Mouse (Mus musculus) heart, embryonic 10.5 days (tissue): ENCODE measurements at regions not wholly inside any gene's neighbourhood (a gene's known extent, or its start where the extent isn't known, plus 50 kb on each side); places are given as distances from the start of the nearest gene placed in this dataset.
"Not testable (repeated sequence)": the region's sequence is repeated elsewhere in the genome, so short reads cannot be mapped to it uniquely, and the experiment has no call there.

Source experiments
- DNase-seq: peaks from one replicate; pipeline ENCODE4 v3.0.0-alpha.2; 2017; ENCODE audit warnings: low spot score
- H3K27ac ChIP-seq: fragments of 300-500 bp; sonication (generic); 2 replicates; pipeline ENCODE4 v1.5.1; 2016; ENCODE audit warnings: mild to moderate bottlenecking
- H3K27me3 ChIP-seq: fragments of 300-500 bp; sonication (generic); 2 replicates; pipeline ENCODE4 v1.6.1; 2016; ENCODE audit warnings: mild to moderate bottlenecking; ENCODE audit not compliant: poor library complexity, insufficient read depth, severe bottlenecking
- H3K36me3 ChIP-seq: fragments of 300-500 bp; sonication (generic); 2 replicates; pipeline ENCODE4 v1.6.1; 2016; ENCODE audit warnings: mild to moderate bottlenecking, moderate library complexity
- H3K4me1 ChIP-seq: fragments of 300-500 bp; sonication (generic); 2 replicates; pipeline ENCODE4 v1.6.1; 2016; ENCODE audit warnings: mild to moderate bottlenecking
- H3K4me3 ChIP-seq: fragments of 300-500 bp; sonication (generic); 2 replicates; pipeline ENCODE4 v1.5.1; 2016; ENCODE audit warnings: mild to moderate bottlenecking, moderate library complexity
- H3K9me3 ChIP-seq: fragments of 300-500 bp; sonication (generic); 2 replicates; pipeline ENCODE4 v1.6.1; 2016; ENCODE audit warnings: mild to moderate bottlenecking, moderate library complexity
- WGBS: fragments of 180-500 bp; shearing (Covaris S2); methylation state at CpG from one replicate; pipeline ENCODE4 v1.1.7; 2016; 5-methylcytosine and 5-hydroxymethylcytosine counted together

GRCm38 (mm10) chr10:117502731-117503130 is 122.9 kb upstream of the Cpsf6 start:
- Histone ChIP-seq H3K9me3 (no peaks in the 10 kb centered on the region), H3K36me3 (no peaks in the 10 kb centered on the region), H3K27me3 (no peaks in the 10 kb centered on the region), H3K27ac (no peak overlapping the region), H3K4me3 (no peak overlapping the region), H3K4me1 (no peaks in the 10 kb centered on the region)
- 85% methylated on average over 9 of the region's 9 CpGs for WGBS
- no peak for DNase-seq

DNA sequence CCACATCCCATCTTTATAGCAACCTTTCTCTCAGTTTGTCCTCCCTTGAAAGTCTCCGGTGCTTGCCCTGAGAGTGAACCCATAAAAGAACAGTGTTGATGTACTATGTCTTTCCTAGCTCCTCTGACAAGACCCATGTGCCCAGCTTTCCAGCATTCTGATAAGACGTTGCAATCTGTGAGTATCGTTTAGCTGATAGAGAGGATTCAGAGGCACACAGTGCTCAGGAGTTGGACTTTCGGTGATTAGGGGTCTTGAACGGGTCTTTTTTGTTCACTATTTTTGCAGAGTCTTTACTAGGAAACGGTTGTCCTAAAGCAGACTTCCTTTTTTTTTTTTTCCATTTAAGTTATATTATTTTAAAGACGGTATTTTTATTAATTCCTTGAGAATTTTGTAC is 122.3 kb upstream of the Cpsf6 start:
- no peak for DNase-seq
- no peak overlapping the region for H3K27ac ChIP-seq
- no peaks in the 10 kb centered on the region for H3K4me1 ChIP-seq
- H3K27me3 ChIP-seq, result no peaks in the 10 kb centered on the region
- WGBS, result 46% methylated on average over 7 of the region's 7 CpGs
- H3K36me3 ChIP-seq, result no peaks in the 10 kb centered on the region
- no peak overlapping the region for H3K4me3 ChIP-seq
- no peaks in the 10 kb centered on the region for H3K9me3 ChIP-seq

DNA sequence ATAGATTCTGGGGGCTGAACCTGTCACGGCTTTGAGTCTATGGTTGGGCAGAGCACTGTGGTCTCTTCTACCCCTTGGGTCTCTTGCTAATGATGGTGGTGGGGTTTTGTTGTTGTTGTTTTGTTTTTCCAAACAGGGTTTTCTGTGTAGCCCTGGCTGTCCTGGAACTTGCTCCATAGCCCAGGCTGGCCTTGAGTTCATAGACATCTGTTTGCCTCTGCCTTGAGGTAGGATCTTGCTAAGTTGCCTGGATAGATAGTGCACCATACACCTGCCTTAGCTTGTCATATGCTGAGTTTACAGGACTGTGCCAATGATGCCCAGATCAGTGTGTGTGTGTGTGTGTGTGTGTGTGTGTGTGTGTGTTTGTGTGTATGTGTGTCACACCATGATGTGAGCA is 121.6 kb upstream of the Cpsf6 start:
- WGBS, result 86% methylated on average over 1 of the region's 1 CpGs
- Histone ChIP-seq H3K36me3 (no peaks in the 10 kb centered on the region), H3K27ac (no peak overlapping the region), H3K27me3 (no peaks in the 10 kb centered on the region), H3K9me3 (no peaks in the 10 kb centered on the region), H3K4me3 (no peak overlapping the region), H3K4me1 (no peaks in the 10 kb centered on the region)
- DNase-seq, result no peak

GRCm38 (mm10) chr10:117500457-117501108 is 120.8 kb upstream of the Cpsf6 start:
- H3K4me1 ChIP-seq, result no peaks in the 10 kb centered on the region
- no peaks in the 10 kb centered on the region for H3K27me3 ChIP-seq
- H3K36me3 ChIP-seq, result no peaks in the 10 kb centered on the region
- no peak for DNase-seq
- WGBS, result 89% methylated on average over 5 of the region's 5 CpGs
- no peak overlapping the region for H3K27ac ChIP-seq
- no peak overlapping the region for H3K4me3 ChIP-seq
- H3K9me3 ChIP-seq, result no peaks in the 10 kb centered on the region

GRCm38 (mm10) chr10:117499864-117500453 is 120.1 kb upstream of the Cpsf6 start:
- Histone ChIP-seq H3K4me1 (no peaks in the 10 kb centered on the region), H3K4me3 (no peak overlapping the region), H3K9me3 (no peaks in the 10 kb centered on the region), H3K27me3 (no peaks in the 10 kb centered on the region), H3K27ac (no peak overlapping the region), H3K36me3 (no peaks in the 10 kb centered on the region)
- 84% methylated on average over 6 of the region's 6 CpGs for WGBS
- no peak for DNase-seq

DNA sequence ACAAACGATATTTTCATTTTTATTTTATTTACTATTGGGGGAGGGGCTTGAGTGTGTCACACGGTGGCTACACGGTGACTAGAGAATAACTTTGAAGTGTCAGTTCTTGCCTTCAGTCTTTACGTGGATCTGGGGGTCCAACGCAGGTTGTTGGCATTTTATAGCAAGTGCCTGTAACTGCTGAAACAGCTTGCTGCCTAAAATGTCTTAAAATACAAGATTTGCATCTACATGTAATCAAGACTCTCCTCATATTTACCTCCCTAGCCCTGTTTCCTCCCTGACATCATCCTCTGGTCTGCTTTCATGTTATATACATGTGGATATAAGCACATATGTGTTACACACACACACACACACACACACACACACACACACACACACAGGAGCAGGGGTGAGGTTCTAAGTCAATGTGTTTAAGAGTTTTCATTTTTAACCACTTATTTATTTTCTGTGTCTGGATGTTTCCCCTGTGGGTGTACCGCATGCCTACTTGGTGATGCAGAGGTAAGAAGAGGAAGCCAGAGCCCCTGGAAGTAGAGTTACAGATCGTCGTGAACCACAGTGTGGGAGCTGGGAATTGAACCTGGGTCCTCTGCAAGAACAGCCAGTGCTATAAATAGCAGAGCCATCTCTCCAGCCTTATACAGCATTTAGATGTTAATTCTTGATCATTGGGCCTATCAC is 119.5 kb upstream of the Cpsf6 start:
- no peaks in the 10 kb centered on the region for H3K9me3 ChIP-seq
- 87% methylated on average over 8 of the region's 8 CpGs for WGBS
- no peak for DNase-seq
- H3K4me3 ChIP-seq, result no peak overlapping the region
- H3K36me3 ChIP-seq, result no peaks in the 10 kb centered on the region
- H3K4me1 ChIP-seq, result no peaks in the 10 kb centered on the region
- no peak overlapping the region for H3K27ac ChIP-seq
- H3K27me3 ChIP-seq, result no peaks in the 10 kb centered on the region

- no peak for DNase-seq
- no peak overlapping the region for H3K4me3 ChIP-seq
- 59% methylated on average over 6 of the region's 6 CpGs for WGBS
- H3K27ac ChIP-seq, result no peak overlapping the region
- H3K4me1 ChIP-seq, result no peaks in the 10 kb centered on the region
- no peaks in the 10 kb centered on the region for H3K27me3 ChIP-seq
- H3K9me3 ChIP-seq, result no peaks in the 10 kb centered on the region
- H3K36me3 ChIP-seq, result no peaks in the 10 kb centered on the region
These were observed 118.7 kb upstream of the Cpsf6 start for GRCm38 (mm10) chr10:117498497-117498896.

- H3K9me3 ChIP-seq, result no peaks in the 10 kb centered on the region
- WGBS, result 80% methylated on average over 16 of the region's 16 CpGs
- DNase-seq, result no peak
- no peaks in the 10 kb centered on the region for H3K27me3 ChIP-seq
- no peak overlapping the region for H3K4me3 ChIP-seq
- no peak overlapping the region for H3K27ac ChIP-seq
- no peaks in the 10 kb centered on the region for H3K4me1 ChIP-seq
- no peaks in the 10 kb centered on the region for H3K36me3 ChIP-seq
These were observed 117.9 kb upstream of the Cpsf6 start for GRCm38 (mm10) chr10:117497565-117498256.

GRCm38 (mm10) chr10:117497082-117497481 is 117.3 kb upstream of the Cpsf6 start:
- 84% methylated on average over 1 of the region's 1 CpGs for WGBS

GRCm38 (mm10) chr10:117496064-117497011 is 116.5 kb upstream of the Cpsf6 start:
- no peak for DNase-seq

More at GRCm38 (mm10) chr10:117497082-117497481, 117.3 kb upstream of the Cpsf6 start:
- H3K27ac ChIP-seq, H3K27me3 ChIP-seq, H3K4me1 ChIP-seq, H3K36me3 ChIP-seq, DNase-seq, H3K9me3 ChIP-seq, H3K4me3 ChIP-seq: not testable (repeated sequence)

DNA sequence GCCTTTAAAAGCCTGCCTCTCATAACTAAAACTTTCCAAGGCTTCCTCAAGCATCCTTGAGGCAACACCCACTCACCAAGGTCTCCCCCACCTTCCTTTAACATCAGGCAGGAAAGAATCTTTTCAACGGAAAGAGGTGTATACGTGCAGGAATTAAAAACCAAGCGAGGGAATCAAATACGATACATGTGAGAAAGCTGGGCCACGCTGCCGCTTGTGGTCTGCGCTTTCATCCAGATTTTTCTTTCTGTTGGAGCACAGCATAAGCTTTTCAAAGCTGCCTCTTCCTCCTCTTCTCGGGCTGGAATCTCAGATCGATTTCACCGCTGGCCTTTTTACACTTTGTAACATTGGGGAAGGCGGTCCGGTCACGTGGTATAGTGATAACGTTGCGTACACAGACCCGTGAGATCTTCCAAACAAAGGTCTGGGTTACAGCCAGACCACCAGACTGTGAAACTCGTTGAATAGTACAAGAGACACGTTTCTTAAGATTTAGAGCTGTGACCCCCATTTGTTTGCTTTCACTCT is 114.4 kb upstream of the Cpsf6 start:
- H3K27me3 ChIP-seq, result no peaks in the 10 kb centered on the region
- H3K4me3 ChIP-seq, result peak overlapping the region; percentile 58
- no peaks in the 10 kb centered on the region for H3K36me3 ChIP-seq
- H3K4me1 ChIP-seq, result no peaks in the 10 kb centered on the region
- no peak for DNase-seq
- 16% methylated on average over 18 of the region's 18 CpGs for WGBS
- H3K9me3 ChIP-seq, result no peaks in the 10 kb centered on the region
- H3K27ac ChIP-seq, result peak overlapping the region; percentile 62

More at GRCm38 (mm10) chr10:117496064-117497011, 116.5 kb upstream of the Cpsf6 start:
- 83% methylated on average over 21 of the region's 21 CpGs for WGBS
- Histone ChIP-seq H3K4me1 (no peaks in the 10 kb centered on the region), H3K36me3 (no peaks in the 10 kb centered on the region), H3K27me3 (no peaks in the 10 kb centered on the region), H3K4me3 (no peak overlapping the region), H3K9me3 (no peaks in the 10 kb centered on the region), H3K27ac (no peak overlapping the region)

GRCm38 (mm10) chr10:117493824-117494121 is 114.0 kb upstream of the Cpsf6 start:
- Histone ChIP-seq H3K4me3 (peak overlapping the region; percentile 58), H3K36me3 (no peaks in the 10 kb centered on the region), H3K9me3 (no peaks in the 10 kb centered on the region), H3K27ac (peak overlapping the region; percentile 62; the same call in 1 of the 2 replicates), H3K27me3 (no peaks in the 10 kb centered on the region), H3K4me1 (no peaks in the 10 kb centered on the region)
- DNase-seq, result no peak
- 33% methylated on average over 1 of the region's 5 CpGs for WGBS
